Mouse (Mus musculus) midbrain, embryonic 16.5 days (tissue): ENCODE measurements at regions not wholly inside any gene's neighbourhood (a gene's known extent, or its start where the extent isn't known, plus 50 kb on each side); places are given as distances from the start of the nearest gene placed in this dataset.

Experiments
- ATAC-seq: fragments of 200-750 bp; cut with Nextera tagmentation; 2 replicates; pipeline ENCODE4 v1.8.0; 2017; ENCODE audit warnings: moderate TSS enrichment
- H3K27ac ChIP-seq: fragments of 300-500 bp; sonication (generic); 2 replicates; pipeline ENCODE4 v1.5.1; 2014; ENCODE audit warnings: mild to moderate bottlenecking, low read length, mixed read lengths
- H3K27me3 ChIP-seq: fragments of 300-500 bp; sonication (generic); 2 replicates; pipeline ENCODE4 v1.6.1; 2014; ENCODE audit warnings: low read depth, low read length, mixed read lengths; ENCODE audit not compliant: control insufficient read depth, insufficient read depth
- H3K36me3 ChIP-seq: fragments of 300-500 bp; sonication (generic); 2 replicates; pipeline ENCODE4 v1.6.1; 2014; ENCODE audit warnings: mild to moderate bottlenecking, low read length, moderate library complexity, mixed read lengths; ENCODE audit not compliant: control insufficient read depth, insufficient read depth
- H3K4me1 ChIP-seq: fragments of 300-500 bp; sonication (generic); 2 replicates; pipeline ENCODE4 v1.6.1; 2014; ENCODE audit warnings: mild to moderate bottlenecking, low read length, mixed read lengths; ENCODE audit not compliant: control insufficient read depth, insufficient read depth
- H3K4me2 ChIP-seq: fragments of 300-500 bp; sonication (generic); 2 replicates; pipeline ENCODE4 v1.6.1; 2014; ENCODE audit warnings: mild to moderate bottlenecking, low read length, mixed read lengths
- H3K4me3 ChIP-seq: fragments of 300-500 bp; sonication (generic); 2 replicates; pipeline ENCODE4 v1.5.1; 2014; ENCODE audit warnings: low read depth, mild to moderate bottlenecking, low read length, moderate library complexity, mixed read lengths
- H3K9ac ChIP-seq: fragments of 300-500 bp; sonication (generic); 2 replicates; pipeline ENCODE4 v1.6.1; 2014; ENCODE audit warnings: low read depth, low read length, mixed read lengths
- H3K9me3 ChIP-seq: fragments of 300-500 bp; sonication (generic); replicated peaks from 2 replicates; pipeline ENCODE4 v1.6.1; 2014; ENCODE audit warnings: mild to moderate bottlenecking, low read length, mixed read lengths; ENCODE audit not compliant: control insufficient read depth, poor library complexity, severe bottlenecking
- WGBS: fragments of 180-500 bp; shearing (Covaris S2); extraction: QIAGEN DNeasy Blood & Tissue Kit; methylation state at CpG from one replicate; pipeline ENCODE4 v1.1.7; 2014; 5-methylcytosine and 5-hydroxymethylcytosine counted together

DNA sequence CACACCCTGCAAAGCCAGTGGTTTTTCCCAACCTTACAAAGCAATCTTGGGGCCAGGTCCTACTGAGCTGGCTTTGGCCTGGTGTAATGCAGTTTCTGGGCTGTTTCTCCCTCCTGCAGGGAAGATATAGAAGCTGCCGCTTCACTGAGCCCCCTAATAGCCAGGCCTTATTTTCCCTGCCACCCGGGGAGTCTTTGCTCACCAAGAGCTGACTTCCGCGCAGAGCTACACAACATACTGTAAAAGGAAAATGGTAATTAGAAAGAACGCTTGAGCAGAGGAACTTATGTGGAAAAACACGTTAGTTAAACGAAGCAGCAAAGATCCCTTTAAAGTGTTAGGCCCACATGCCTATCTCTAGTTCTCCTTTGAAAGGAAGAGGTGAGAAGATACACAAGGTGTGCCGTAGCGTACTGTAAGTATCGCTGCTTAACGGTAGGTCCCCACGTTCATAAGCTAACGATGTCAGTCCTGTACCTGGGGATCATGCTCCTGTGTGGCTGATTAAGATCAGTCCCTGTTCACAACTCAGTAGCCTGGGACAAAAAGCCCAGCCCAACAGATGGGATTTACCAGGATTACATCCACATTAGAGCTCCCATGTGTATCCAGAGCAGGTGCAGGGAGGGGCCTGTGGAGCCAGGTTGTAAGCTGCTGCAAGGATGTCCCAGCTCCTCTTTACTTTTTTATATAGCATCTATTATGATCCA, 307.5 kb upstream of the Chd6 start:
- no peaks in the 10 kb centered on the region for H3K9me3 ChIP-seq
- H3K27ac ChIP-seq: no peak overlapping the region
- no peak overlapping the region for H3K4me2 ChIP-seq
- no peaks in the 10 kb centered on the region for H3K36me3 ChIP-seq
- no peak overlapping the region for H3K4me3 ChIP-seq
- H3K27me3 ChIP-seq: no peaks in the 10 kb centered on the region
- H3K4me1 ChIP-seq: 0 out of 2 replicates have a peak, but pooled peaks cover under 1% of the 10 kb centered on the region
- H3K9ac ChIP-seq: no peak overlapping the region
- ATAC-seq: no peak
- 37% methylated on average over 13 of the region's 13 CpGs for WGBS

DNA sequence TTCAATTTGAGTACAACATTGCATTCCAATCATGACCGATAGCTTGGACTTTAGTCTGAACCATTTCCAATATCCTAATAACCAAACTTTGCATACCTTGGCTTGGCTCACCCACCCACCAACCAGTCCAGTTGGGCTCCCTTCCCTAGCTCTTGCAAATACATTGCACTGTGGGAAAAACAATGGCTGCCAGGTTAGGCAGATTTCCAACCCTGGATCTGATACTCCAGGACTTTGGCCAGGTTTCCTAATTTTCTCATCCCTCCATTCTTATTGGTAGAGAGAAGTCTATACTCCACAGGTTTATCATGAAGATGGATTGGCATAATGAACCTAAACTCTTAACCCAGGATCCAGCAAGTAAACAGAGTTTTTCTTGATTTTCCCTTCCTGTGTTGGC, 299.4 kb upstream of the Chd6 start:
- no peaks in the 10 kb centered on the region for H3K9me3 ChIP-seq
- 95% methylated on average over 1 of the region's 1 CpGs for WGBS
- no peak overlapping the region for H3K27ac ChIP-seq
- ATAC-seq: no peak
- H3K27me3 ChIP-seq: no peaks in the 10 kb centered on the region
- H3K9ac ChIP-seq: no peak overlapping the region
- no peaks in the 10 kb centered on the region for H3K36me3 ChIP-seq
- H3K4me2 ChIP-seq: no peak overlapping the region
- H3K4me1 ChIP-seq: peaks cover 6% of the 10 kb centered on the region; the same call in 1 of the 2 replicates
- H3K4me3 ChIP-seq: no peak overlapping the region

DNA sequence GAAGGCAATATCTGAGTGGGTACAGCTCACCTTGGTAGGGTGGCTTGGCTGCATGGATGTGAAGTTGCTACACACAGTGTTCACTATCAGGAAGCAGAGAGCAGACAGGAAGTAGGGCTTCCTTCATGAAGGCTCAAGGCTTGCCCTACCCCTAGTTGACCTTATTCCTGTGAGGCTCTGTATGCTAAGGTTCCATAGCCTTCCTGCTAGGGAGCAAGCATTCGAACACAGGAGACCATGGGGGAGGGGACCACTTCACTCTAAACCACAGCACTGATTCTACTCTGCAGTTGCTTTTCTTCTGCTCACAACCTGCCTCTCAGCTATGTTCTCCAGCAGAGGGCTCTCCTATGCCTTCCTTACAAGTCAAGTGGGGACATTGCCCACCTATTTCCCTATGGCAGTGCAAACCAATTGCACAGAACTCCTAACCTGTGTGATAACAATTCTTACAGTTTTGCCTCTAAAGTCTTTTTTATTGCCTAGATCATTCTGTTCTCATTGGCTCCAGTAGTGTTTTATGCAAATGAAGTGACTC, 297.0 kb upstream of the Chd6 start:
- WGBS: 32% methylated on average over 1 of the region's 1 CpGs
- Histone ChIP-seq H3K36me3 (no peaks in the 10 kb centered on the region), H3K4me1 (peaks cover 2% of the 10 kb centered on the region; the same call in 1 of the 2 replicates), H3K27ac (no peak overlapping the region), H3K27me3 (no peaks in the 10 kb centered on the region), H3K4me3 (no peak overlapping the region), H3K9me3 (no peaks in the 10 kb centered on the region), H3K9ac (no peak overlapping the region), H3K4me2 (no peak overlapping the region)
- ATAC-seq: no peak

- WGBS: 97% methylated on average over 3 of the region's 3 CpGs
- no peak for ATAC-seq
- H3K36me3 ChIP-seq: no peaks in the 10 kb centered on the region
These were observed 289.2 kb upstream of the Chd6 start for GRCm38 (mm10) chr2:161398061-161398460.

GRCm38 (mm10) chr2:161390954-161391690, 282.2 kb upstream of the Chd6 start:
- no peak overlapping the region for H3K27ac ChIP-seq
- 43% methylated on average over 15 of the region's 15 CpGs for WGBS

More at GRCm38 (mm10) chr2:161398061-161398460, 289.2 kb upstream of the Chd6 start:
- no peak overlapping the region for H3K4me2 ChIP-seq
- no peaks in the 10 kb centered on the region for H3K9me3 ChIP-seq
- H3K27ac ChIP-seq: no peak overlapping the region
- no peak overlapping the region for H3K9ac ChIP-seq
- no peaks in the 10 kb centered on the region for H3K4me1 ChIP-seq
- no peaks in the 10 kb centered on the region for H3K27me3 ChIP-seq
- no peak overlapping the region for H3K4me3 ChIP-seq

GRCm38 (mm10) chr2:161389318-161389835, 280.5 kb upstream of the Chd6 start:
- Histone ChIP-seq H3K27ac (no peak overlapping the region), H3K27me3 (no peaks in the 10 kb centered on the region), H3K4me3 (no peak overlapping the region), H3K4me1 (peaks cover 8% of the 10 kb centered on the region), H3K9ac (no peak overlapping the region), H3K36me3 (no peaks in the 10 kb centered on the region), H3K4me2 (no peak overlapping the region), H3K9me3 (no peaks in the 10 kb centered on the region)
- no peak for ATAC-seq
- WGBS: 79% methylated on average over 5 of the region's 5 CpGs

More at GRCm38 (mm10) chr2:161390954-161391690, 282.2 kb upstream of the Chd6 start:
- no peak overlapping the region for H3K4me2 ChIP-seq
- no peak overlapping the region for H3K4me3 ChIP-seq
- no peaks in the 10 kb centered on the region for H3K9me3 ChIP-seq
- H3K4me1 ChIP-seq: peaks cover 8% of the 10 kb centered on the region
- H3K36me3 ChIP-seq: no peaks in the 10 kb centered on the region
- no peak for ATAC-seq
- H3K27me3 ChIP-seq: no peaks in the 10 kb centered on the region
- H3K9ac ChIP-seq: no peak overlapping the region

DNA sequence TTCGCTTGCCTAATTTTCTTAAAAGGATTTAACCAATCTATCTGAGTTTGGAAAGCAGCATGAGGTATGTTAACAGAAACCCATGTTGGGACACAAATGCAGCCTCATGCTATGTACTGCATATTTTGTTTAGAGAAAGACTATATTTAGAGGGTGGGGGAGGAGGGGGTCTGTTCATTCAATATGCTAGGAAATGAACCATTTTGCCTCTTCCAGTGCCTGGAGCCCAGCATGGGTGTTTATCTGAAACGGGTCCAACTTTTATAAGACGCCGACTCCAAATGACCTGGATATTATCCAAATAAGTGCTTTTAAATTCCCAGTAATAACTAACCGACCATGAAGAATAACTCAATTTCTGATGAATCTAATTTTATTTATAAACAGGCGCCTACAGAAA, 278.2 kb upstream of the Chd6 start:
- Histone ChIP-seq H3K36me3 (no peaks in the 10 kb centered on the region), H3K9ac (no peak overlapping the region), H3K27me3 (no peaks in the 10 kb centered on the region), H3K27ac (no peak overlapping the region), H3K4me2 (no peak overlapping the region), H3K4me3 (no peak overlapping the region), H3K4me1 (peaks cover 8% of the 10 kb centered on the region), H3K9me3 (no peaks in the 10 kb centered on the region)
- WGBS: 69% methylated on average over 6 of the region's 6 CpGs
- no peak for ATAC-seq

- Histone ChIP-seq H3K4me2 (no peak overlapping the region), H3K4me3 (no peak overlapping the region), H3K4me1 (peaks cover 3% of the 10 kb centered on the region; the same call in 1 of the 2 replicates), H3K27ac (no peak overlapping the region), H3K27me3 (no peaks in the 10 kb centered on the region), H3K9me3 (no peaks in the 10 kb centered on the region), H3K36me3 (no peaks in the 10 kb centered on the region), H3K9ac (no peak overlapping the region)
- WGBS: 55% methylated on average over 3 of the region's 3 CpGs
- no peak for ATAC-seq
These were observed 273.5 kb upstream of the Chd6 start for GRCm38 (mm10) chr2:161382411-161382810.

GRCm38 (mm10) chr2:161378313-161378712, 269.4 kb upstream of the Chd6 start:
- no peak overlapping the region for H3K27ac ChIP-seq
- no peak overlapping the region for H3K4me2 ChIP-seq
- H3K4me1 ChIP-seq: no peaks in the 10 kb centered on the region
- H3K27me3 ChIP-seq: no peaks in the 10 kb centered on the region
- H3K9ac ChIP-seq: no peak overlapping the region
- ATAC-seq: no peak
- no peaks in the 10 kb centered on the region for H3K36me3 ChIP-seq
- 93% methylated on average over 4 of the region's 4 CpGs for WGBS
- H3K4me3 ChIP-seq: no peak overlapping the region
- H3K9me3 ChIP-seq: no peaks in the 10 kb centered on the region
